23 mouse cellular contexts compared by ENCODE assay signal in the genomic region with DNA sequence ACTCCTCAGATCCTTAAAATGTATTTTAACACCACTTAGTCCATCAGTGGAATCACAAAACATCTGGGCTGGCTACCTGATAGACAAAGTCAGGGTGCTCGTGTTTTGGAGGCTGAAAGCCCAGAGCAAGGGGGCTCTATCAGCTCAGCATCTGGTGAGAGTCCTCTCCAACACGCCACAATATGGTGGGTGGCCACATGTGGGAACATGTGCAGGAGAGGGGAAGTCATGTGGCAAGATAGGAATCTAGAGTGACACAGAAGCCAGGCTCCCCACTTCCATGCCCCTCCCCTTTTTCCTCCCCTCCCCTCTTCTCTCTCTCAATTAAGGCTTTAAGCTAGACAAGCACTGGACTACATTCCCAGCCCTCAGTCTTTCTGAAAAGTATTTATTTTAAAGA. TPM values are rescaled to one million over a fixed set of nuclear protein-coding genes. Genes with fewer than 3 reads are reported as not detected.
DNase-seq lines count a peak whose midpoint lies in the region; ATAC-seq lines count a peak whose summit lies in the region.
"Had no signal": no experiment of that assay in that cellular context is flagged by ENCODE, and none has a peak within 500 bp of the region (broad histone marks: within the 10 kb centered on the region; RNA-seq: fewer than 3 reads in every experiment).

No protein-coding gene starts in this region.

- intact Hi-C loops in left cerebral cortex, postnatal 4 days (cut with DNase I): no loop called here

- peak; percentile 88 for ATAC-seq in granulocyte monocyte progenitor cell, adult 5-6 weeks (replicated peaks; ENCODE audit: poor library complexity, severe bottlenecking)
- ATAC-seq: forebrain, embryonic 15.5 days; hindbrain, embryonic 16.5 days; liver, embryonic 12.5 days; midbrain, embryonic 16.5 days had no signal

- DNase-seq in heart, adult 11 months: peak; percentile 74
- DNase-seq in heart, adult 8-10 months (ENCODE audit: low spot score): no peak
- peak; percentile 32 for DNase-seq in thymus, postnatal 14 days
- DNase-seq in thymus, postnatal 25 days: no peak
- peak; percentile 49 for DNase-seq in naive thymus-derived CD4-positive, alpha-beta T cell, adult 2 months (ENCODE audit: low read depth)
- no peak for DNase-seq in left cerebral cortex, postnatal 4 days
- no peak for DNase-seq in right cerebral cortex, postnatal 25 days
- DNase-seq: adrenal gland, adult 2 months; cerebellum, adult 18-20 months; cerebellum, postnatal 25 days; embryo, embryonic 11 days; gastrocnemius, postnatal 10 days; heart, adult 18-20 months; kidney, adult 11 months; kidney, postnatal 36 days; lung, adult 18-20 months; lung, postnatal 36 days; right cerebral cortex, adult 18-20 months had no signal

RNA-seq across cellular contexts. Expression of a gene that starts 20.5 kb away (rescaled TPM):
- 10 to 100 TPM; 28.9 to 33.1 (median 31.3) TPM for total RNA-seq in heart, adult 8-10 months (2022)
- total RNA-seq in granulocyte monocyte progenitor cell, adult 5-6 weeks (2014; fragmentation: Nextera tagmentation): 54.9 and 65.5 TPM in 2 replicates
- total RNA-seq in granulocyte monocyte progenitor cell, adult 5-6 weeks (2017): 77.7 and 82.8 TPM in 2 replicates
- total RNA-seq in left cerebral cortex, postnatal 4 days (2021): 10 to 100 TPM; 31.0 to 33.3 TPM

RNA-seq across cellular contexts. Expression of a gene that starts 40.1 kb away (rescaled TPM):
- total RNA-seq in heart, adult 8-10 months (2022): 10 to 100 TPM; 11.1 to 16.8 (median 13.5) TPM
- 13.4 and 13.6 TPM in 2 replicates for total RNA-seq in granulocyte monocyte progenitor cell, adult 5-6 weeks (2014; fragmentation: Nextera tagmentation)
- total RNA-seq in granulocyte monocyte progenitor cell, adult 5-6 weeks (2017): 17.2 and 22.6 TPM in 2 replicates
- 1 to 10 TPM; 5.0 to 6.3 TPM for total RNA-seq in left cerebral cortex, postnatal 4 days (2021)

Comparison
In these comparisons a context has a peak if more than half of its experiments do, and no peak if none do; other contexts are left out.
1. DNase-seq: peak in heart, adult 11 months (single experiment), thymus, postnatal 14 days (single experiment) and naive thymus-derived CD4-positive, alpha-beta T cell, adult 2 months (single experiment); none in heart, adult 8-10 months (single experiment), thymus, postnatal 25 days (single experiment), left cerebral cortex, postnatal 4 days (single experiment) and right cerebral cortex, postnatal 25 days (single experiment).